Comparison of ENCODE assay signal across 10 mouse cellular contexts in the genomic region with DNA sequence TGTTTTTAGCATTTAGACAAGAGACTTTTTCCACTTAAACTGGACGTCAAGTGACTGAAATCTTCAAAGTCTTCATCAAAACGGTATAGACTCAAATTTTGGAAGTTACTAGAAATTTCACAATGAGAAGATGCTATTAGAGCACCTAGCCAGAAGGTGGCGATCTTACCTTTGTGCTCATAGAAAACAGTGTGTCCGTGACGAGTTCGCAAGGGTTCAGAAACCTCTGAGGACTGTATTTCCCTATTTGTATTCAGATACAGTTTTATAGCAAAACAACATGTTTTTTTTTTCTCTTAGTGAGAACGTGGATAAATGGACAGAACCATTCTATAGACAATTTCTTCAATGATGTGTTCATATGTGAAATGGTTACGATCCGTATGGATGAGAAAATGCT. TPM values are rescaled to one million over a fixed set of nuclear protein-coding genes. Genes with fewer than 3 reads are reported as not detected.
DNase-seq lines count a peak whose midpoint lies in the region; ATAC-seq lines count a peak whose summit lies in the region.
"Had no signal": no experiment of that assay in that cellular context is flagged by ENCODE, and none has a peak within 500 bp of the region (broad histone marks: within the 10 kb centered on the region; RNA-seq: fewer than 3 reads in every experiment).

No protein-coding gene starts in this region.

- no peak overlapping the region for H3K27ac ChIP-seq in kidney, embryonic 16.5 days (ENCODE audit: low read length)
- H3K27ac ChIP-seq: macrophage had no signal

- H3K4me1 ChIP-seq in kidney, embryonic 16.5 days (ENCODE audit: insufficient read depth, low read length) = peaks cover 9% of the 10 kb centered on the region; the same call in 1 of the 2 replicates

- H3K36me3 ChIP-seq in kidney, embryonic 16.5 days (ENCODE audit: insufficient read depth, low read length) = no peaks in the 10 kb centered on the region

- H3K4me3 ChIP-seq in kidney, embryonic 16.5 days (ENCODE audit: low read length) = no peak overlapping the region
- H3K4me3 ChIP-seq: erythroblast, embryonic 14.5 days had no signal

- no peaks in the 10 kb centered on the region for H3K27me3 ChIP-seq in kidney, embryonic 16.5 days (ENCODE audit: insufficient read depth, low read length)

- 36% methylated on average over 9 of the region's 9 CpGs for WGBS in kidney, embryonic 16.5 days

- H3K9ac ChIP-seq in kidney, embryonic 16.5 days (replicated peaks; ENCODE audit: low read length) = no peak overlapping the region

- ATAC-seq in kidney, embryonic 16.5 days (ENCODE audit: low FRiP score, low TSS enrichment) = no peak
- ATAC-seq in neutrophil, adult 5-6 weeks (ENCODE audit: extremely low read depth, insufficient number of reproducible peaks, low FRiP score, poor library complexity, severe bottlenecking) = peak; percentile 56; the same call in 1 of the 2 replicates

- no peak overlapping the region for H3K4me2 ChIP-seq in kidney, embryonic 16.5 days (replicated peaks; ENCODE audit: low read depth, low read length)

- DNase-seq in kidney, adult 18-20 months = peak; percentile 5
- DNase-seq in CD4-positive, CD25-positive, alpha-beta regulatory T cell, adult 2 months (ENCODE audit: low read depth, low spot score) = peak; percentile 73
- DNase-seq in R1 (ENCODE audit: low read depth, low spot score) = peak; percentile 72
- DNase-seq in embryo, embryonic 11.5 days (ENCODE audit: low read depth, low spot score) = peak; percentile 26
- DNase-seq in layer of hippocampus, adult 18-20 months (ENCODE audit: low spot score in 2 of 2) = peak; percentile 4 to 67
- no peak for DNase-seq in gastrocnemius, postnatal 25 days

- H3K9me3 ChIP-seq in kidney, embryonic 16.5 days (ENCODE audit: low read length) = no peaks in the 10 kb centered on the region

RNA-seq across cellular contexts. Expression of a gene that starts 37.3 kb away (rescaled TPM):
- not detected in 2 replicates for polyA plus RNA-seq in kidney, embryonic 16.5 days (2015; fragmentation: Nextera tagmentation; extraction: Ambion mirVana)
- not detected for total RNA-seq in layer of hippocampus, adult 18-20 months (2021)
- total RNA-seq in neutrophil, adult 5-6 weeks (2017) = not detected in 2 replicates
- total RNA-seq in gastrocnemius, postnatal 25 days (2021) = not detected
- polyA plus RNA-seq: erythroblast, embryonic 14.5 days; macrophage had no signal
